Mouse (Mus musculus): Measurements from ENCODE around the gene Olfr923. TPM values are rescaled to one million over a fixed set of nuclear protein-coding genes. Genes with fewer than 3 reads are reported as not detected.
"Not testable (repeated sequence)": the region's sequence is repeated elsewhere in the genome, so short reads cannot be mapped to it uniquely, and the experiment has no call there.

The Olfr923 gene
- not detected for total RNA-seq (2022)

DNA sequence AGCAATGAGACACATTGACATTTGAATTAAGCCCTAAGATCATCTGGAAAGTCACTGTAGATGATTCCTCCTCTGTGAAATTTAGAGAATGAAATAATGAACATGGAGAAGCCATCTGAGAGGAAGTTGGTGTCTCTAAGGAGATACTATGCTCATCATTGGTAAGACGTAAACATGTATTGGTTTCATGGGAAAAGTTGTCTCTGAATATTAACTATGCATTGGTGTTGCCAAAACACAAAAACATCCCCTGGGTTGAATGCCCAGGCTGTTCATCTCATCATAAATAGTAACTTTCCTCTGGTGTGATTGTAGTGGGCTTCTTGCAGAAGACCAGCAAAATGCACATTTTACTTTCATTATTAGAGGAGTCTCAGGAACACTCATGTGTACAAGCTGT lies at the start of gene Olfr923:
Olfr923 (plus strand) TSS at position 301 of the 400 bp plus-strand sequence.
- no peak for DNase-seq (ENCODE audit: low spot score in 2 of 2)

DNA sequence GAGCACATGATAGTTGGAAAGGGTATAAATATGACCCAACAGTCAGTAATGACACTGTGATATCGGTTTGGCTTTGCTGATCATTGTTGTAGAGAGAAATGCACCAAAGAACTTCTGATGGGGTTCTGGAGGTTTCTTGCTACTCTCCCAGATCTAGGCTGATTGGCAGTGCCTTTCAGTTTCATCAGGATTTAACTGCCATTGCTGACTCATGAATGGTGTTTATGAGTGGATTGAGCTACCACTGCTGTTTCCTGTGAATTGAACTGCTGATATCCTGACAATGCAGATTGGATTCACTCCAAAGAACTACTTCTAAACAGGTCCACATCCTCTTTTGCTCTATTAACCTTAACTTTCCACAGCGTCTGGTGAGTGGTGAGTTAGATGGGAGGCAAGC lies 33.7 kb upstream of the Olfr923 start:
- DNase-seq (ENCODE audit: low spot score in 2 of 2), result no peak

DNA sequence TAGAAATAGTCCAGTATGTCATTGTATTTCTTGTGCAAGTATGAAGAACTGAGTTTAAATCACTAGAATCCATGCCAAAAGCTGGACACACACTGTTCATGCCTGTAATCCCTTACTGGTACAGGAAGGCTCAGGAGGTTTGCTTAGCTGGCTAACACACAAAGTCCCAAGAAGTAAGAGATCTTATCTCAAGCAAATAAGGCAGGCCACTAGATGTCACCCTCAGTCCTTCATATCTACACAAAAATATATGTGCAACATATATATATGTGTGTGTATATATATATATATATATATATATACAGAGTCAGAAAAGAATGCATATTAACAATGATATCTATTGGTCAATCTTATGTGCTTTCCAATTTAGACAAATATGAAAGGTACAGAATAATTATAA lies 20.6 kb upstream of the Olfr923 start:
- DNase-seq (ENCODE audit: low spot score in 2 of 2), result no peak

DNA sequence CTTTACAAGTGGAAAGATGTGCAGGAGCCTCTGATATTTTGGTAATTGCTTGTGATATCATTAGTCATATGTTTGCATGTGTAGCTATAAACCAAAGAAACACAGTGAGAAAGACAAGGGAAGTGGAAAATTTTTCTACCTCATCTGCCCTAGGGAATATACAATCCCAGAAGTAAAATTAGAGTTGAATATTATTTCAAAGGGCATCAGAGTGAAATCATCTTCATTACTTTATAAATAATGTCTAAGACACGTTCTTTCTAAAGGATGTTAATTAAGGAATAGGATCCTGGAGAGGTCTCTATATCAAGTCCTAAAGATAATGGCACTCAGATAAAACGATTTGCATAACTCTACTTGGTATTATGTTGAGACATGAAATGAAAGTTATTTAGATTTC lies 12.0 kb upstream of the Olfr923 start, which contains the start of gene Olfr922:
Olfr922 (plus strand) TSS at position 301 of the 400 bp plus-strand sequence.
- no peak for DNase-seq (ENCODE audit: low spot score in 2 of 2)

DNA sequence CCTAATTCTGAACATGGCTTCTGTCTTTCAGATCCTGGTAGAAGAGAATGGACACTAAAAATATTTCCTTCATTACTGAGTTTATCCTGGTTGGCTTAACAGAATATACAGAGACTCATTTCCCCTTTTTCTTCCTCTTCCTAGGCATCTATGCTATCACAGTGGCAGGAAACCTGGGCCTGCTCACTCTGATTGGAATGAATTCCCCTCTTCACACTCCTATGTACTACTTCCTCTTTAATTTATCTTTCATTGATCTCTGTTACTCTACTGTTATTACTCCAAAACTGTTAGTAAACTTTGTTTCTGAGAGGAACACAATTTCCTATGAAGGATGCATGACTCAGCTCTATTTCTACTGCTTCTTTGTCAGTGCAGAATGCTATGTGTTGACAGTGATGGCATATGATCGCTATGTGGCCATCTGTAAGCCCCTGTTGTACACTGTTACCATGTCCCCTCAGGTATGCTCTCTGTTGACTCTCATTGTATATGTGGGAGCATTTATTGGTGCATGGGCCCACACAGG lies 10.8 kb upstream of the Olfr923 start:
- DNase-seq (ENCODE audit: low spot score in 2 of 2), result no peak

DNA sequence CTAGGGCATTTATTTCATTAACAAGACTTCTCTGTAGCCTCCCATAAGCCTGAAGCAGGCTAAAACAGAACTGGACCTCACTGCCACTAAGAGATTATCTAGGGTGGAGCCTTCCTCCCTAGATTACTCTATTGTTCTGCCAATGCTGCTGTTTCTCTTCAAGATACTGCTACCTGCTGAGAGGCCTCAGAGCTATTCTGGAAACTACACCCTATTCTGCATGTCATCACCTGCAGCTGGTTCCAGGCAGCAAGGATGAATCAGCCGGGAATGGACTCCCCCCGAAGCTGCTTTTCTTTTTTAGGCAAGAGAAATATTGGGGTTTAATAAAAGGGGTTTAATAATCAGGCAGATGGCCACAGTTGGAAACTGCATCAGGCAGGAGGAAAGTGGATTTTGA lies 6.7 kb downstream of the Olfr923 start:
- no peak for DNase-seq (ENCODE audit: low spot score in 2 of 2)

DNA sequence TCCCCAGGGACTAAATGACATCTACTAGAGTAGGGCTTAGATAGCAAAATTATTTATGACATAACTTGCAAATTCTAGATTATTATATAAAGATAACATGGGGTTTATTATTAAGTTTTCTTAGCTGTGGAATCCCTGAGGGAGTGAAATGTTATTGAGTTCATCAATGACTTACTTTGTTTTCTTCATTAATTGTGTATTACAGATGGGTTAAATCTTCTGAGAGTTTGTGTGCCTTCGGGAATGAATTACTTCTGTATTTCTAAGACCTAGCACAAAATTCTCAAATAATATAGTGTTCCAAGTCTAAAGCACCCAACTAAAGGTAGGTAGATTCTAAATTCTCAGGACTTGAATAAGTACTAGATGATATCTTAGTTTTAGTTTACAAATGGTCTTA lies 17.8 kb downstream of the Olfr923 start, which contains the start of gene Olfr924:
Olfr924 (plus strand) TSS at position 301 of the 400 bp plus-strand sequence.
- no peak for DNase-seq (ENCODE audit: low spot score in 2 of 2)

DNA sequence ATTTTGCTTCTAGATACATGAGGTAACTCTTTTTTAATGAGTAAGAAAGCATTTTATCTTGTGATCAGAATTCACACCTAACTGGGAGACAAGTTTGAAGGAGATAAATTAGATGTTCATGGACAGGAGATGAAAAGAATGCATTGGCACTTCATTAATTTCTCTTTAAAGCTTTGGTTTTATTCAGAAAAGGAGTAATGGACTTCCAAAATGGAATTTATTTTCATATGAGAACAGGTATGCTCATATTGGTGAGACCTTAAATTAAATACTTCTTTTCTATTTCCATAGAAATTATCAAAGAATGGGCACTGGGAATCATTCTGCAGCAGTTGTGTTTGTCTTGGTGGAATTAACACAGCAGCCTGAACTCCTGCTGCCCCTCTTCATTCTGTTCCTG lies 28.4 kb downstream of the Olfr923 start, which contains the start of gene Olfr26:
Olfr26 (plus strand) TSS at position 301 of the 400 bp plus-strand sequence.
- DNase-seq (ENCODE audit: low spot score in 2 of 2), result no peak

DNA sequence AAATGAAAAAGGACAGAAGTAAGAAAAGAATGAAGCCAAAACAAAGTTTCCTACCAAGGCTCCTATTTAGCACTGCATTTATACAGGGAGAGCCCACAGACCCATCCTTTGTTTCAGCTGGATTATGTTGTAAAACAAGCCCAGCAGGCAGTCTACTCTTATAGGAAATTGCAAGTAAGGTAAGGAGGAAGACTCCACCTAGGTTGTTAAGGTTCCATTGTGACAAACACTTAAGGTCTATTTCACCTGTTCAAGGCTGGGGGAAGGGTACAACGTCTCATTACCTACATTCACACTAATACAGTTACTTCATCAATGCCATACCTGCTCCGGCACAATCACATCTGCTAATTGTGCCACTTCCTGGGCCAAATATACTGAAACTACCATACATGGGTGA lies 48.5 kb downstream of the Olfr923 start:
- not testable (repeated sequence) for DNase-seq (ENCODE audit: low spot score in 2 of 2)

DNA sequence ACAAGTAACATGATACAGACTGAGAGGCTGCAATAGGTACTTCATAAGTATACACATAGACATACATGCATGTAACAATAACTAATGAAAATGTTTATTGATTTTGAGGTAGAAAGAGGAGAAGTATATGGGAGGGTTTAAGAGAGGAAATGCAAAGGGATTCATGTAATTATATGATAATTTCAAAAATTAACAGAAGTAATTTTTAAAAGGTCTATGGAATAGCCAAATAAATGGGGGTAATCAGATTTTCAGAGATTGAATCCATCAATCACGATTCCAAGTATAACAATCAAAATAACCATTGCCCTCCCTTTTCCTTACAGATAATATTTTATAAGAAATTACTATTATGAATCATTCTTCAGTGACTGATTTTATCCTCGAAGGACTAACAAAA lies 50.5 kb downstream of the Olfr923 start, which contains the start of gene Olfr926:
Olfr926 (plus strand) TSS at position 301 of the 400 bp plus-strand sequence.
- DNase-seq (ENCODE audit: low spot score in 2 of 2), result no peak

Other genes starting within 250 kb of the Olfr923 start
- gene Olfr912, start 246.4 kb upstream of the Olfr923 start, total RNA-seq (2022), result not detected
- not detected for gene Olfr913, start 233.8 kb upstream of the Olfr923 start, total RNA-seq (2022)
- gene Olfr914, start 221.4 kb upstream of the Olfr923 start, total RNA-seq (2022), result not detected
- not detected for gene Olfr916, start 166.7 kb upstream of the Olfr923 start, total RNA-seq (2022)
- not detected for gene Olfr917, start 160.7 kb upstream of the Olfr923 start, total RNA-seq (2022)
- gene Olfr918, start 151.9 kb upstream of the Olfr923 start, total RNA-seq (2022), result not detected
- gene Olfr919, start 122.9 kb upstream of the Olfr923 start, total RNA-seq (2022), result not detected
- gene Vwa5a, start 108.3 kb upstream of the Olfr923 start, total RNA-seq (2022), result 10 to 100 TPM; 12.3 to 17.5 (median 16.3) TPM
- under 1 TPM; 0.07 to 0.17 (median 0.09) TPM for gene Olfr920, start 74.2 kb upstream of the Olfr923 start, total RNA-seq (2022)
- not detected for gene Olfr921, start 53.5 kb upstream of the Olfr923 start, total RNA-seq (2022)
- not detected for gene Olfr922, start 11.9 kb upstream of the Olfr923 start, total RNA-seq (2022)
- not detected for gene Olfr924, start 17.9 kb downstream of the Olfr923 start, total RNA-seq (2022)
- gene Olfr26, start 28.5 kb downstream of the Olfr923 start, total RNA-seq (2022), result not detected
- gene Olfr926, start 50.6 kb downstream of the Olfr923 start, total RNA-seq (2022), result not detected
- not detected for gene Olfr930, start 103.3 kb downstream of the Olfr923 start, total RNA-seq (2022)
- gene Olfr933, start 145.8 kb downstream of the Olfr923 start, total RNA-seq (2022), result not detected
- gene Olfr934, start 161.8 kb downstream of the Olfr923 start, total RNA-seq (2022), result not detected
- not detected for gene Olfr935, start 173.1 kb downstream of the Olfr923 start, total RNA-seq (2022)
- not detected for gene Olfr146, start 196.8 kb downstream of the Olfr923 start, total RNA-seq (2022)
- gene Olfr937, start 238.4 kb downstream of the Olfr923 start, total RNA-seq (2022), result not detected